Mouse (Mus musculus) liver, embryonic 12.5 days (tissue): ENCODE measurements around the gene Fam71e2. TPM values are rescaled to one million over a fixed set of nuclear protein-coding genes. Genes with fewer than 3 reads are reported as not detected.
"Not testable (repeated sequence)": the region's sequence is repeated elsewhere in the genome, so short reads cannot be mapped to it uniquely, and the experiment has no call there.

Source experiments
- ATAC-seq: fragments of 200-750 bp; cut with Nextera tagmentation; 2 replicates; pipeline ENCODE4 v1.8.0; 2017; ENCODE audit warnings: moderate number of reproducible peaks, mild to moderate bottlenecking, moderate library complexity
- H3K27ac ChIP-seq: fragments of 300-500 bp; sonication (generic); 2 replicates; pipeline ENCODE4 v1.5.1; 2016; ENCODE audit warnings: mild to moderate bottlenecking
- H3K27me3 ChIP-seq: fragments of 300-500 bp; sonication (generic); replicated peaks from 2 replicates; pipeline ENCODE4 v1.6.1; 2016; ENCODE audit warnings: mild to moderate bottlenecking, moderate library complexity
- H3K36me3 ChIP-seq: fragments of 300-500 bp; sonication (generic); 2 replicates; pipeline ENCODE4 v1.6.1; 2016; ENCODE audit warnings: mild to moderate bottlenecking, moderate library complexity
- H3K4me1 ChIP-seq: fragments of 300-500 bp; sonication (generic); 2 replicates; pipeline ENCODE4 v1.6.1; 2016
- H3K4me2 ChIP-seq: fragments of 300-500 bp; sonication (generic); 2 replicates; pipeline ENCODE4 v1.6.1; 2016; ENCODE audit warnings: mild to moderate bottlenecking, moderate library complexity
- H3K4me3 ChIP-seq: fragments of 300-500 bp; sonication (generic); 2 replicates; pipeline ENCODE4 v1.5.1; 2016; ENCODE audit warnings: mild to moderate bottlenecking, moderate library complexity
- H3K9ac ChIP-seq: fragments of 300-500 bp; sonication (generic); 2 replicates; pipeline ENCODE4 v1.6.1; 2016; ENCODE audit warnings: mild to moderate bottlenecking, moderate library complexity
- H3K9me3 ChIP-seq: fragments of 300-500 bp; sonication (generic); replicated peaks from 2 replicates; pipeline ENCODE4 v1.6.1; 2016; ENCODE audit warnings: mild to moderate bottlenecking, moderate library complexity
- WGBS: fragments of 180-500 bp; shearing (Covaris S2); methylation state at CpG from one replicate; pipeline ENCODE4 v1.1.7; 2016; ENCODE audit not compliant: insufficient replicate concordance; 5-methylcytosine and 5-hydroxymethylcytosine counted together
- polyA plus RNA-seq: library from polyadenylated mRNA; unstranded; fragments of >200 nt; fragmentation: Nextera tagmentation; extraction: Ambion mirVana; gene quantifications from 2 replicates; pipeline ENCODE4 v1.2.1, GENCODE M21; 2016

Fam71e2 gene
- polyA plus RNA-seq, 1 experiment from 2014 or later: not detected

- Histone ChIP-seq H3K4me2 (peak overlapping the region; percentile 83), H3K4me1 (peaks cover 51% of the 10 kb centered on the region), H3K36me3 (peaks cover 47% of the 10 kb centered on the region), H3K27ac (peak overlapping the region; percentile 96), H3K9ac (peak overlapping the region; percentile 94), H3K4me3 (peak overlapping the region; percentile 87)
- not testable (repeated sequence) for H3K9me3 ChIP-seq, ATAC-seq, H3K27me3 ChIP-seq
- under 1% methylated on average over 31 of the region's 31 CpGs for WGBS
These were observed 22.1 kb upstream of the Fam71e2 start for GRCm38 (mm10) chr7:4793248-4793647.

DNA sequence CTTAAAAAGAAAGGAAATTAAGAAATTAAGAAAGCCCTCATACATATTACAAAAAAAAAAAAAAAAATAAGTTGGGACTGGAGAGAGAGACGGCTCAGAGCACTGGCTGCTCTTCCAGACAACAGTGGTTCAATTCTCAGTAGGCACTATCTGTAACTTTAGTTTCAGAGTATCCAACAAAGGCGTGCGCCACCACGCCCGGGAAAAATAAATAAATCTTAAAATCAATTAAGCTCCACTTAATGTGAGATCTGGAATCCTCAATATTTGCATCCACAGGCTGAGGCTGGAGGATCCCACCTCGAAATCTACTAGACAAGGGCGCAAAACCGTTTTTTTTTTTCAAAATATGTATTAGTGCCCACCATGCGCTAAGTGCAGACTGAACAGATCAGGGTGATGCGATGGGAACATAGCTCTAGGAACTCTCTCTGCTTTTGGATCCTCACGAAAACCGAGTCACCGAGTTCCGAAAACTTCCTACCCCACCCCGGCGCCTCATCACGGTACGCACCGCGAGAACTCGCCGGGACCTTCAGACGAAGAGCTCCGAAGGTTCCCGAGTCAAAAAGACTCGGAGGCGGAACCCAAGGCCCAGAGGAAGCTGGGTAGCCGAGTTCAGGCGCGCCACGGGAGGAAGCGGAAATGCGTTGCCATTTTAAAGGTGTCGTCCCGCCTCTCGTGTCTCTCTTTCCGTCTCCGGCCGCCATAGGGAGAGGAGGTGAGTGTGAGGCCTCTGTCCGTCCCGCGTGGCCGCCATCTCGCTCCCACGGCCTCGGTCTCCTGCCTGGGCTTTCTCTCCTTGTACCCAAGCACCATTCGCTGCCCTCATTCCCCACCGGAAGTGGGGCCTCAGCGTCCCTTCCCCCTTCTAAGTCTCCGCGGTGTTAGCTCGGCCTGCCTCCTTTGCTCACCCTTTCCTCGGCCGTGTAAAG lies 21.4 kb upstream of the Fam71e2 start, which contains the start of gene Rpl28:
Rpl28 (plus strand) TSS at position 597 of the 935 bp plus-strand sequence.
- peaks cover 42% of the 10 kb centered on the region for H3K36me3 ChIP-seq
- no peaks in the 10 kb centered on the region for H3K27me3 ChIP-seq
- 1% methylated on average over 54 of the region's 54 CpGs for WGBS
- peaks cover 58% of the 10 kb centered on the region for H3K4me1 ChIP-seq
- peak within 1 kb of the TSS; percentile 94 for H3K9ac ChIP-seq
- ATAC-seq: peak; percentile 84
- peak within 1 kb of the TSS; percentile 83 for H3K4me2 ChIP-seq
- H3K27ac ChIP-seq: peak within 1 kb of the TSS; percentile 96
- H3K4me3 ChIP-seq: peak within 1 kb of the TSS; percentile 87
- no peaks in the 10 kb centered on the region for H3K9me3 ChIP-seq

- no peaks in the 10 kb centered on the region for H3K9me3 ChIP-seq
- H3K27me3 ChIP-seq: no peaks in the 10 kb centered on the region
- H3K9ac ChIP-seq: peak within 1 kb of the TSS; percentile 93
- H3K4me1 ChIP-seq: peaks cover 59% of the 10 kb centered on the region
- ATAC-seq: peak; percentile 30; the same call in 1 of the 2 replicates
- peak within 1 kb of the TSS; percentile 81 for H3K4me3 ChIP-seq
- H3K4me2 ChIP-seq: peak within 1 kb of the TSS; percentile 96
- 7% methylated on average over 40 of the region's 40 CpGs for WGBS
- H3K36me3 ChIP-seq: peaks cover 17% of the 10 kb centered on the region
- H3K27ac ChIP-seq: peak within 1 kb of the TSS; percentile 87
These were observed 18.4 kb upstream of the Fam71e2 start, which contains the start of gene Tmem238 for GRCm38 (mm10) chr7:4789436-4789935. Gene Tmem238, minus strand, starts transcription at chr7:4789656.

GRCm38 (mm10) chr7:4788499-4789435 lies 17.7 kb upstream of the Fam71e2 start:
- H3K36me3 ChIP-seq: peaks cover 16% of the 10 kb centered on the region
- peak overlapping the region; percentile 87 for H3K27ac ChIP-seq
- peak overlapping the region; percentile 81 for H3K4me3 ChIP-seq
- no peaks in the 10 kb centered on the region for H3K9me3 ChIP-seq
- ATAC-seq: peak; percentile 40; the same call in 1 of the 2 replicates
- no peaks in the 10 kb centered on the region for H3K27me3 ChIP-seq
- peak overlapping the region; percentile 96 for H3K4me2 ChIP-seq
- H3K4me1 ChIP-seq: peaks cover 59% of the 10 kb centered on the region
- WGBS: 2% methylated on average over 64 of the region's 64 CpGs
- H3K9ac ChIP-seq: peak overlapping the region; percentile 93

GRCm38 (mm10) chr7:4783667-4784268 lies 12.7 kb upstream of the Fam71e2 start:
- peak; percentile 82 for ATAC-seq
- H3K27ac ChIP-seq: peak overlapping the region; percentile 43; the same call in 1 of the 2 replicates
- H3K4me3 ChIP-seq: no peak overlapping the region
- peaks cover 42% of the 10 kb centered on the region for H3K27me3 ChIP-seq
- H3K4me2 ChIP-seq: peak overlapping the region; percentile 39
- H3K9me3 ChIP-seq: no peaks in the 10 kb centered on the region
- peaks cover 56% of the 10 kb centered on the region for H3K4me1 ChIP-seq
- peaks cover 12% of the 10 kb centered on the region for H3K36me3 ChIP-seq
- 44% methylated on average over 14 of the region's 14 CpGs for WGBS
- H3K9ac ChIP-seq: peak overlapping the region; percentile 47; the same call in 1 of the 2 replicates

DNA sequence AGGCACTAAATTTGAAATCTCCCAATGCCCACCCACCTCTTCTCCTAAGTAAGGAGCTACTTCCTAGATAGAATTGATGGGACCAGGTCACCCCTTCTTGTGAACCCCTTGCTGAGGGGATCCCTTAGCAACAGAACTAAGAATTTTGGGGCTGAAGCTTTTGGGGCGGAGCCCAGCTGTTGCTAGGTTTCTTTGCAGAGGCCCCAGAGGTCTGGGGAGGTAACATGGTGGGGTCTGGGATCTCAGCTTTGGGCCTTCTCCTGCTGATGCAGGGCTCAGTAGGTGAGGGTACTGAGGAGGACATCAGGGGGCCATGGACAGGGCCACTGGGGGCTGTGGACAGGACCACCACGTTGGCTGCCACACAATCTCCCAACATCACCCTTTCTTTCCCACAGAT lies 11.7 kb upstream of the Fam71e2 start, which contains the start of the genes Il11 and Tmem190:
Il11 (minus strand) TSS at position 101 of the 400 bp plus-strand sequence.
Tmem190 (plus strand) TSS at position 179 of the 400 bp plus-strand sequence.
- Histone ChIP-seq H3K27me3 (peaks cover 52% of the 10 kb centered on the region), H3K9ac (peak within 1 kb of the TSS; percentile 47; the same call in 1 of the 2 replicates), H3K4me2 (peak within 1 kb of the TSS; percentile 39)

DNA sequence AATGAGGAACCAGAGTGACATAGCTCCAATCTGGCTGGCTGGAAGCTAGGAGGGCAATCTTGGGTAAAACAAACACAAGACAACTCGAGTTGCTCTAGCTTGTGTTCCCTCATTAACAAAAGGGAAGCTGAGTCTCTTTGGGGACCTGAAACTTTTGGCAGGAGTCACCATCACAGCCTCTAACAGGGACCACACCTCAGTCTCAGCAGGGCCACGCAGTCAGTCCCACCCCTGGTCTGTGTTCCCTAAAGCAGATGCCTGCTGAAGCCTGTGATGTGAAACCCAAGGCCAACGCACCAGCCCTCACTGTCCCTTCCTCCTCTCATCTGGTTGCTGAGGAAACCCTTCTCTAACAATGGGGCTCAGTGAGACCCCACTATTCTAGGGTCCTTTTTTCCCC lies 11.0 kb upstream of the Fam71e2 start:
- no peak for ATAC-seq
- H3K27me3 ChIP-seq: peaks cover 58% of the 10 kb centered on the region
- H3K4me3 ChIP-seq: no peak overlapping the region
- H3K4me2 ChIP-seq: no peak overlapping the region
- no peak overlapping the region for H3K27ac ChIP-seq
- H3K4me1 ChIP-seq: peaks cover 43% of the 10 kb centered on the region
- no peak overlapping the region for H3K9ac ChIP-seq
- peaks cover 12% of the 10 kb centered on the region for H3K36me3 ChIP-seq
- H3K9me3 ChIP-seq: no peaks in the 10 kb centered on the region
- WGBS: 41% methylated on average over 3 of the region's 3 CpGs

More for the DNA sequence above, 11.7 kb upstream of the Fam71e2 start, which contains the start of the genes Il11 and Tmem190:
- H3K4me3 ChIP-seq: no peak within 1 kb of the TSS
- peak within 1 kb of the TSS; percentile 43; the same call in 1 of the 2 replicates for H3K27ac ChIP-seq
- H3K9me3 ChIP-seq: no peaks in the 10 kb centered on the region
- peaks cover 12% of the 10 kb centered on the region for H3K36me3 ChIP-seq
- H3K4me1 ChIP-seq: peaks cover 46% of the 10 kb centered on the region
- 71% methylated on average over 2 of the region's 2 CpGs for WGBS
- ATAC-seq: no peak

DNA sequence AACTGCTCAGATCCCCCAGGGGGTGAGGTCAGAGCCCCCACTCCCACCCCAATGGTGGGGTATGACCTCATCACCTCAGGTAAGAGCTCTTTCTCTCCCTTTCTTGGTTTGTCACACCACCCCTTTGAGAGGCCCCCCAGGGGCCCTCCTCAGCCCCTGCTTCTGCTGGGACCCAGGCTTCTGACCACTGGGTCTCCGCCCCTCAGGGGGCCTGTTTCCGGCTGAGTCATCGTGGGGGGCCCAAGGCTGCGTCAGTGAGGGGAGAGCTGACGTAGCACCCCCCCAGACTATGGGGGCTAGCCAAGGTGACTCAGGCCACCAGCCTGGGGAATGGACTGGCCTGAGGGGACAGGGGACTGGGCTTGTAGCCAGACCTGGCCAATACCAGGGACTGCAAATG lies 8.8 kb upstream of the Fam71e2 start:
- ATAC-seq: no peak
- H3K27ac ChIP-seq: no peak overlapping the region
- peaks cover 10% of the 10 kb centered on the region for H3K36me3 ChIP-seq
- no peak overlapping the region for H3K9ac ChIP-seq
- 0 out of 2 replicates have a peak overlapping the region, but pooled peaks have one; percentile 8 for H3K4me2 ChIP-seq
- no peak overlapping the region for H3K4me3 ChIP-seq
- H3K9me3 ChIP-seq: no peaks in the 10 kb centered on the region
- 8% methylated on average over 5 of the region's 5 CpGs for WGBS
- peaks cover 43% of the 10 kb centered on the region for H3K4me1 ChIP-seq
- peaks cover 80% of the 10 kb centered on the region for H3K27me3 ChIP-seq

- Histone ChIP-seq H3K4me2 (peak overlapping the region; percentile 66; the same call in 1 of the 2 replicates), H3K9ac (no peak overlapping the region), H3K27me3 (peaks cover 99% of the 10 kb centered on the region), H3K9me3 (no peaks in the 10 kb centered on the region), H3K27ac (no peak overlapping the region), H3K4me1 (peaks cover 25% of the 10 kb centered on the region), H3K4me3 (no peak overlapping the region), H3K36me3 (no peaks in the 10 kb centered on the region)
- WGBS: 11% methylated on average over 17 of the region's 20 CpGs
- no peak for ATAC-seq
These were observed 6.9 kb upstream of the Fam71e2 start for GRCm38 (mm10) chr7:4777851-4778637.
